Mouse (Mus musculus) bone marrow, adult 2 months (tissue): ENCODE measurements around the gene Drc3.

Experiments
- CTCF ChIP-seq: fragments of 200-500 bp; IDR thresholded peaks from 2 replicates; pipeline ENCODE4 v1.5.1; 2011; ENCODE audit warnings: low read length, control low read depth; ENCODE audit not compliant: control insufficient read depth, insufficient read depth
- POLR2A ChIP-seq: fragments of 200-500 bp; IDR thresholded peaks from 2 replicates; pipeline ENCODE4 v1.6.1; 2011; ENCODE audit warnings: low read depth, mild to moderate bottlenecking, control low read depth, low read length, borderline replicate concordance; ENCODE audit not compliant: control insufficient read depth

- TF ChIP-seq CTCF (no peak), POLR2A (no peak)
Observed at GRCm38 (mm10) chr11:60435133-60435532, 82.0 kb downstream of the Drc3 start.
